Mouse (Mus musculus) spleen, adult 2 months (tissue): ENCODE results near the gene Gpr15.

Experiments used
- CTCF ChIP-seq: fragments of 200-500 bp; IDR thresholded peaks from 2 replicates; pipeline ENCODE4 v1.5.1; 2011; ENCODE audit warnings: mild to moderate bottlenecking, inconsistent platforms; ENCODE audit not compliant: insufficient read depth, insufficient read length, insufficient replicate concordance; ENCODE audit errors: extremely low read depth
- POLR2A ChIP-seq: fragments of 200-500 bp; IDR thresholded peaks from 2 replicates; pipeline ENCODE4 v1.6.1; 2011; ENCODE audit warnings: low read depth, low read length, inconsistent platforms

DNA sequence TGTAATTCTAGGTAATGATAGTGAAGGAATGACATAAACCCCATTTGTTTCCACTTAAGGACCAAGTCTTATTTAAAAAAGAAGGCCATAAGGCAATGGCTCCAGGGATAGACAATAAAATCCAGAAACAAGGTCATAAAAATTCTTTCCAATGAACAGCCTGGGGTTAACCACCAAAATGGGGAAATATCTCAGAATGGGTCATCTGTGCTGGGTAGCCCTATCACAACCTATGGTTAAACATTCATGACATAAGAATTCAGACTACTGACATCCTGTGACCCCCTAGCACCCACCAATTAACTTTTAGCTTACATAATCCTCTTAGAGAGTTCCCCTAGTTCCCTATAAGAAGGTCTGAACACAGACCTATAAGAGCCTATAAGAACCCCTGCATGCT, 37.3 kb upstream of the Gpr15 start:
- TF ChIP-seq CTCF (no peak), POLR2A (no peak)
